Mouse (Mus musculus): Measurements from ENCODE around the gene Prkag1.

GRCm38 (mm10) chr15:98851229-98851818, 20.0 kb upstream of the Prkag1 start:
- TF ChIP-seq CTCF (IDR thresholded peaks at IDR 0.05; ENCODE audit: control insufficient read depth, insufficient read depth, insufficient replicate concordance, low read depth, low read length) (no peak), POLR2A (IDR thresholded peaks at IDR 0.05; ENCODE audit: control insufficient read depth, low read depth, low read length) (no peak)

All from testis, adult 2 months (tissue).